Mouse (Mus musculus): Measurements from ENCODE around the gene Gtf2ird2.

Gene Gtf2ird2

DNA sequence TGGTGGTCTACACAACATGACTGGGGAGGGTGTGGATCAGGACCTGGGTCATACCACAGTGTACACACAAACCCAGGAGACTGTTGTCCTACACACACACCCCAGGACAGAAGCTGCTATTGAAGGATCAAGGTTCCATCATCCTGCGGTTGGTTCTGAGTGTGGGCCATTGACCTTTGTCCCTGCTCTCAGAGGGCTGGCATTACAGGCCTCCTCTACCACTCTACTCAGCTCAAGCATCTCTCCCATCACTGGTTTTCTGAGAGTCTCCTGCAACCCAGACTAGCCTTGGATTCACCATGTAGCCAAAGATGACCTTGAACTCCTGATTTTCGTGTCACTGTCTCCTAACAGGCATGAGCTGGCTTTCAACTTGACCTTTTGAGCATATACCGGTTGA is 52.4 kb downstream of the Gtf2ird2 start:
- no peak for DNase-seq

DNA sequence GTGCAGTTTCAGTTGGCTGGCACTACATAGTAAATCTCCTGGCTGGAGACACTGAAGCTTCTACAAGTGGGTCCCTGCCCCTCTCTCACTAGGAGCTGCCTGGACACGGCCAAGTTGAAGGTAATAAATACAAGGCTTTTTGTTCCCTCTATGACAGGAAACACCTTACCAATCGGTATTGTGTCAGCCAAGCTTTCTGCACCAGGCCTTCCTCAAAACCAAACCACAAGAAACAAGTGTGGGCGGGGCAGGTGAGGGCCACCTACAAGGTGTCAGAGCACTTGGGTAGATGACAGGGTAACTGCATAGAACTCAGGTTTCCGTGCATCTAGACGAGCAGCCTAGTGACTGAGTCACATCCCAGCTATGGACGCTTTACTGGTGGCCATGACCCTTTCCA is 53.0 kb downstream of the Gtf2ird2 start:
- DNase-seq, result no peak

GRCm38 (mm10) chr5:134237508-134237907 is 53.7 kb downstream of the Gtf2ird2 start:
- DNase-seq, result no peak

GRCm38 (mm10) chr5:134237936-134238760 is 54.3 kb downstream of the Gtf2ird2 start:
- no peak for DNase-seq

DNA sequence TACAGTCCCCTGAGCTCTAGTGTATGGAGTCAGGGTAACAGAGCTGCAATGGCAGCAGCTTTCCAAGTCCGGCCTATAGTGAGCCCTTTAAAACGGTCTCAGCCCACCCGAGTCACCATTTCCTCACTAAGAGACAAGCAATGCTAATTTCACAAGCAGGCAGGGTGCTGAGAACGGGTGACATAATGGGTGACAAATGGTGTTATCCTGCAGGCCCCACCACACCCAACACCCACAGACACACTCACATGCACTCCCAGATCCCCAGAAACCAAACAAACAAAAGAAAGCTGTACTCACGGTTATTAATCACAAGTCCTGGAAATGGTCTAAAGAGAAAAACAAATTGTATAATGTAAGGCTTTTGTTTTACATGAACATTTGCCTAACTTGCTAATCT is 58.0 kb downstream of the Gtf2ird2 start:
- no peak for DNase-seq

DNA sequence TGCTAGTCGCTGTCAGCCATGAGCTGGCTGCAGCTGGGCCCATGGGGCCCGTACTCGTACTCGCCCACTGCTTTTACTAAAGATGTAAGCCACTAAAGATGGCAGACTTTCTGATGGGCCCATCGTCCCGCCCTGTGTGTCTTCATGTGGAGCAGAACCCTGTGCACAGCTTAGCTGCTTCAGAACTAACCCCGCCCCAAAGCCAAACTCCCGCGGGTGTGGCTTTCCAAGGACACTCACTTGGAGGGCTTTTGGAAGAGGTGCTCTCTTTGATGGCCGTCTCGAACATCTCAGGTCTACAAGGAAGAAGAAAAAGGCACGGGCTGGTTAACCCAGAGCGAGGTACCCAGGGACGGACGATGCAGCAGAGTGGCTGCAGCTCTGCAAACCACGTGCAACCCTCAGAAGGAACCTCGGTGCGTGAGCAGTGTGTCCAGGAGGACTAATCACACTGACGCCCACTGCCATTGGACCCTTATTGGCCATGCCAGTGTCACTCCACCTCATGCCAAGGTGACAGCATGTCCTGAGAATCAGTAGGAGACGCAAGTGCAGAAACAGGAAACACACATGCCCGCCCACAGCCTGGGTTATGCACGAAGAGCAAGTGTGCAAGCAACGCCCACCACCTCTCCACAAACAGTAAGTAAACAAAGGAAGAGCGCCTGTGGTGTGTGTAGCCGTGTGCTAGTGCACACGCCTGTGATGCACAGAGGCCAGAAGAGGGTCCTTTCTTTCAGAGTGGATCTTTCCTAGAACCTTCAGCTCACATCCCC is 60.0 kb downstream of the Gtf2ird2 start:
- no peak for DNase-seq

DNA sequence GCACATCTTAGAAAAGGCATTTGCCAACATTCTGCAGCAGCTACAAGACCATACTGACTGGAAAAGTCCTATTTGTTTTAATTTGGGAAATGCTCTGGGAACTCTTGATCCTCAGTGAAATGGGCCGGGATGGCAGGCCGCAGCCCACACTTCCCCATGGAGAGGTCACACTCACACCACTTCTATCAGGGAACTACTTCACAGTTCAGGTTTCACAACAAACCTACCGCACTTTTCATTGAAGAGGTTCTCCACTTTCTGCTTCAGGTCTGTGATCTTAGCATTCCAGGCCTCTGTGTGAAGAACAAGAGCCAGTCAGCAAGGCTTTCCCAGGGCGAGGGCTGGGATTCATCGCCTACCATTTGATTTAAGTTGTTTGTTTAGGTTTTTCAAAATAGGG is 61.1 kb downstream of the Gtf2ird2 start:
- DNase-seq, result no peak

- no peak for DNase-seq
Observed at GRCm38 (mm10) chr5:134246146-134246545, 62.3 kb downstream of the Gtf2ird2 start.

DNA sequence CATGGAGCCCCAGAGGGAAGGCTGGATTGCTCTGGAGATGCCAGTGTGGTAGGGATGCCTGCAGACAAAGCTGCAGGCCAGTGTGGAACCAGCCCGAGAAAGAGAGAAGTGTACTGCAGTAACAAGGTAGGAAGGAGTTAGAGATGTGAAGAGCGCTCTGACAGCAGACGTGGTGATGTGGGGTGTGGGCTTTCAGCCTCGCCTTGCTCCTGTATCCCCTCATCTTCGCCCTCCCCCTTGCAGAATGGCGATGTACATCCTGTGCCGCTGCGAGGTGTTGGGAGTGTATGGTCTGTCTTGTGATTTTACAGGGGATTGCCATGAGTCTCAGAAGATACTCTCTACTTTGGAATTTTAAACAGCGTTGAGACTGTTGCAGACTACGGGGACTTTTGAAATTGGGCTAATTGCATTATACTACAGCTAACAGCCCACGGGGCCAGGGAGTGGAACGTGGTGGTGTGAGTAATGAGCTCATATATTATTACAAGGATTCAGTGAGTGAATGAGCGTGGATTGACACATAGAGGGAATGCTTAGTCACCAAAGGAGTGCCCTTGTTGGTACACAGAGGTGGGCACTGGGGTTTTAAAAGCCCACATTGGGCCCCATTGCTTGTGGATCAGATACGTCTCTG is 64.9 kb downstream of the Gtf2ird2 start:
- DNase-seq, result no peak

- no peak for DNase-seq
Observed at GRCm38 (mm10) chr5:134249245-134249649, 65.4 kb downstream of the Gtf2ird2 start.

GRCm38 (mm10) chr5:134250601-134251000 is 66.8 kb downstream of the Gtf2ird2 start:
- no peak for DNase-seq

DNA sequence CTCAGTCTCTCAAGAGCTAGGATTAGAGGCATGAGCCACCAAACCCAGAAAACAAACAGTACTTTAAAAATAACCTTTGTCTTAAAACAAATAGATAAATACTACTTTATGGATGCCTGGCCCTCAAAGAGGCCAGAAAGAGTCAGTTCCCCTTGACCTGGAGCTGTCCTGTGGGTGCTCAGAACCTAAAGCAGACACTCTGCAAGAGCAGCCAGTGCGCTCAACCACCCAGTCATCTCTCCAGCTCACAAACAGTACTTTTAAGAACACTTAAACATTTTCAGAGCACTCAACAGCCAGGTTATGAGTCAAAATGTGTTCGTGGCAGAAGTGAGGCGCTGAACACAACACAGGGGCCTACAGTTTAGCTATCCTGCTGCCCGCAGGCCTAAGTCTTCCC is 67.3 kb downstream of the Gtf2ird2 start:
- DNase-seq, result no peak

GRCm38 (mm10) chr5:134253806-134254205 is 70.0 kb downstream of the Gtf2ird2 start:
- no peak for DNase-seq

GRCm38 (mm10) chr5:134255294-134255693 is 71.5 kb downstream of the Gtf2ird2 start:
- DNase-seq, result no peak

- DNase-seq, result no peak
Observed at GRCm38 (mm10) chr5:134257349-134258031, 73.7 kb downstream of the Gtf2ird2 start.

GRCm38 (mm10) chr5:134258395-134258794 is 74.6 kb downstream of the Gtf2ird2 start:
- no peak for DNase-seq

DNA sequence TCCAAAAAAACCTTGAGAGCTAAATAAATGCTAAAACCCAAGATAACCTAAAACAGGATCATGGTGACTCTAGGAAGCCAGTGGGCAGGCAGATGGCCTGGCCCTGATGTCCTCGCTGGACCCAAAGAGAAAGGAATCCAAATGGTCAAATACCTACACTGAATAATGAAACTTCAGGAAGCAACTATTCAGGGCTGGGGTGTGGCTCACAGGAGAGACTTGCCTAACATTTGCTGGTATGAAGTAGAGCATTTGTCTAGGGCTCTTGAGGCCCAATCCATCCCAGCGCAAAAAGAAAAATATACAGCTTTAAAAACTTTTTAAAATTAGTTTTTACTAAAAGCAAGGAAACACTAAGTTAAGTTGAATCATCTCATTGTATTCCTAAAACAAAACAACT is 75.1 kb downstream of the Gtf2ird2 start:
- DNase-seq, result no peak

- no peak for DNase-seq
Observed at GRCm38 (mm10) chr5:134260001-134260636, 76.3 kb downstream of the Gtf2ird2 start.

DNA sequence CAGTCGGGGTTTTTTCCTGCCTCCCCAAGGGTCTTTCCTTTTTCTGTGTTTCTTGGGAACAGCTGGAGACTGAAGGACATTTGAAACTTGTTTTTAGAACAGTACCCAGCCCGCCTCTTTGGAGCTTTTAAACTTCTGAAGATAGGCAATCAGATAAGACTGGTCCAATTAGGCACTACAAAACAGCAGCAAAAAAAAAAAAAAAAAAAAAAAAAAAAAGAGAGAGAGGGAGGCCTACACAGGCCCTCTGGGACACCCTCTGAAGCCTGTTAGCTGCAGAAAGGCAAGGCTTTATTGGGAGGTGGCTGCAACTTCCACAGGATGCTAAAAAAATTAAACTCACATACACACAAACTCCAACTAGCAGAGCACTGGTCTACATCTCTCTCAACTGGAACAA is 82.1 kb downstream of the Gtf2ird2 start:
- DNase-seq, result no peak

- no peak for DNase-seq
Observed at GRCm38 (mm10) chr5:134266404-134266803, 82.6 kb downstream of the Gtf2ird2 start.

DNA sequence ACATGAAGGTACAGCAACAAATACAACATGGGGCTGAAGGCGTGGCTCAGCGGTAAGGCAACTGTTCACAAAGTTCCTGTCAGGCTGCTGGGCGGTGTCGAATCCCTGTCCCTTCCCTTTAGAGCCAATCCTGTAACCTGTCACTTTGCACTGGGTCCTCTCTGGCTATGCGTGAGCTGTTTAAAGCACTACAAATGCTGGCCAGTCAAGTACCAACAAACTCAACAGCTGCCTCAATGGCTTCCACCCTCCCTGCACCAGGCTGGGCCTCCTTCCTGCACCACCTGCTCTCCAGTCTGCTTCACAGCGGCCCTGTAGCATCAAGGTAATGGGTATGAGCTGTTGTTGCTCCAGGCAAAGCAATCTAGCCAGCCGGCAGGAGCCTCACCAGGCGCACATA is 84.9 kb downstream of the Gtf2ird2 start:
- DNase-seq, result no peak

- DNase-seq, result no peak
Observed at GRCm38 (mm10) chr5:134269751-134270150, 85.9 kb downstream of the Gtf2ird2 start.

GRCm38 (mm10) chr5:134270566-134270965 is 86.7 kb downstream of the Gtf2ird2 start:
- no peak for DNase-seq

Data from kidney, adult 18-20 months (tissue).